Mouse (Mus musculus) neural tube, embryonic 11.5 days (tissue): ENCODE results near the gene Ipmk. TPM values are rescaled to one million over a fixed set of nuclear protein-coding genes. Genes with fewer than 3 reads are reported as not detected.
"Not testable (repeated sequence)": the region's sequence is repeated elsewhere in the genome, so short reads cannot be mapped to it uniquely, and the experiment has no call there.

ENCODE experiments used
- ATAC-seq: fragments of 200-750 bp; cut with Nextera tagmentation; 2 replicates; pipeline ENCODE4 v1.8.0; 2017; ENCODE audit warnings: moderate number of reproducible peaks, mild to moderate bottlenecking, moderate TSS enrichment, moderate library complexity; ENCODE audit not compliant: insufficient read depth, low FRiP score, low TSS enrichment
- DNase-seq: peaks from one replicate; pipeline ENCODE4 v3.0.0-alpha.2; 2015; ENCODE audit warnings: low spot score
- H3K27ac ChIP-seq: fragments of 300-500 bp; sonication (generic); 2 replicates; pipeline ENCODE4 v1.5.1; 2014; ENCODE audit warnings: low read depth, mild to moderate bottlenecking, low read length
- H3K27me3 ChIP-seq: fragments of 300-500 bp; sonication (generic); 2 replicates; pipeline ENCODE4 v1.6.1; 2014; ENCODE audit warnings: mild to moderate bottlenecking, low read length, mixed read lengths; ENCODE audit not compliant: control insufficient read depth, insufficient read depth
- H3K36me3 ChIP-seq: fragments of 300-500 bp; sonication (generic); 2 replicates; pipeline ENCODE4 v1.6.1; 2014; ENCODE audit warnings: mild to moderate bottlenecking, low read length, moderate library complexity, mixed read lengths; ENCODE audit not compliant: control insufficient read depth, insufficient read depth
- H3K4me1 ChIP-seq: fragments of 300-500 bp; sonication (generic); 2 replicates; pipeline ENCODE4 v1.6.1; 2014; ENCODE audit warnings: low read length, mixed read lengths; ENCODE audit not compliant: control insufficient read depth, insufficient read depth
- H3K4me2 ChIP-seq: fragments of 300-500 bp; sonication (generic); 2 replicates; pipeline ENCODE4 v1.6.1; 2014; ENCODE audit warnings: low read depth, mild to moderate bottlenecking, moderate library complexity
- H3K4me3 ChIP-seq: fragments of 300-500 bp; sonication (generic); 2 replicates; pipeline ENCODE4 v1.5.1; 2014; ENCODE audit warnings: low read depth, low read length
- H3K9ac ChIP-seq: fragments of 300-500 bp; sonication (generic); 2 replicates; pipeline ENCODE4 v1.6.1; 2014; ENCODE audit warnings: mild to moderate bottlenecking, low read length
- H3K9me3 ChIP-seq: fragments of 300-500 bp; sonication (generic); 2 replicates; pipeline ENCODE4 v1.6.1; 2016; ENCODE audit warnings: low read length; ENCODE audit not compliant: control insufficient read depth
- WGBS: fragments of 180-500 bp; shearing (Covaris S2); extraction: QIAGEN DNeasy Blood & Tissue Kit; methylation state at CpG from one replicate; pipeline ENCODE4 v1.1.7; 2014; 5-methylcytosine and 5-hydroxymethylcytosine counted together
- polyA plus RNA-seq: library from polyadenylated mRNA; unstranded; fragments of >200 nt; fragmentation: Nextera tagmentation; extraction: Ambion mirVana; gene quantifications from 2 replicates; pipeline ENCODE4 v1.2.1, GENCODE M21; 2014

Gene Ipmk
- polyA plus RNA-seq, 1 experiment from 2014 or later, result 23.6 TPM

GRCm38 (mm10) chr10:71428246-71428864, 80.8 kb downstream of the Ipmk start:
- Histone ChIP-seq H3K4me2 (no peak overlapping the region), H3K27ac (no peak overlapping the region), H3K27me3 (no peaks in the 10 kb centered on the region), H3K36me3 (no peaks in the 10 kb centered on the region), H3K9me3 (peaks cover 4% of the 10 kb centered on the region; the same call in 1 of the 2 replicates), H3K4me1 (no peaks in the 10 kb centered on the region), H3K4me3 (no peak overlapping the region), H3K9ac (no peak overlapping the region)
- ATAC-seq (no peak), DNase-seq (no peak)
- WGBS, result 64% methylated on average over 13 of the region's 13 CpGs

DNA sequence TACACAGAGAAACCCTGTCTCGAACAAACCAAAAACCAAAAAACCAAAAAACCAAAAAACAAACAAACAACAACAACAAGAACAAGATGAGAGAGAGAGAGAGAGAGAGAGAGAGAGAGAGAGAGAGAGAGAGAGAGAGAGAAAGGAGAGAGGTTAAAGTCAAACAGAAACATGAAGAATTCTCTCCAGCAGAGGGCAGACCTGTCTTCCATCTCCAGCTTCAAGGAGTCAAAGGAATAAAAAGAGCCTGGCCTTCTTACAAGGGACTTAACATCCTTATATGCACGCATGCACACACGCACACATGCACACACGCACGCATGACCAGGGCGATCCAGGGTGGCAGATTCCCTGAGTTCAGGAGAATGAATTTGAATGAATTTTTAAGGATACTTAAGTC, 83.1 kb downstream of the Ipmk start:
- no peaks in the 10 kb centered on the region for H3K4me1 ChIP-seq
- 88% methylated on average over 6 of the region's 6 CpGs for WGBS
- no peak for DNase-seq
- no peak overlapping the region for H3K9ac ChIP-seq
- no peaks in the 10 kb centered on the region for H3K27me3 ChIP-seq
- H3K4me3 ChIP-seq, result no peak overlapping the region
- ATAC-seq, result no peak
- H3K9me3 ChIP-seq, result peaks cover 4% of the 10 kb centered on the region; the same call in 1 of the 2 replicates
- H3K4me2 ChIP-seq, result no peak overlapping the region
- no peaks in the 10 kb centered on the region for H3K36me3 ChIP-seq
- H3K27ac ChIP-seq, result no peak overlapping the region

DNA sequence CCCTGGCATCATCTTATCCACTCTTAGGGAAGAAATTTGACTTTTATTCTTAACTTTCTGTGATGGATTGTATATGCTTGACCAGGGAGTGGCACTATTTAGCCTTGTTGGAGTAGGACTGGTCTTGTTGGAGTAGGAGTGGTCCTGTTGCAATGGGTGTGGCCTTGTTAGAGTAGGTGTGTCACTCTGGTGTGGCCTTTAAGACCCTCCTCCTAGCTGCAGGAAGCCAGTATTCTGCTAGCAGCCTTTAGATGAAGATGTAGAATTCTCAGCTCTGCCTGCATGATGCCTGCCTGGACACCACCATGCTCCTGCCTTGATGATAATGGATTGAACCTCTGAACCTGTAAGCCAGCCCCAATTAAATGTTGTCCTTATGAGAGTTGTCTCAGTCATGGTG, 95.5 kb downstream of the Ipmk start:
- no peaks in the 10 kb centered on the region for H3K4me1 ChIP-seq
- H3K36me3 ChIP-seq, result no peaks in the 10 kb centered on the region
- no peak overlapping the region for H3K4me3 ChIP-seq
- no peak for DNase-seq
- H3K9ac ChIP-seq, result no peak overlapping the region
- no peak overlapping the region for H3K27ac ChIP-seq
- no peaks in the 10 kb centered on the region for H3K9me3 ChIP-seq
- H3K4me2 ChIP-seq, result no peak overlapping the region
- no peak for ATAC-seq
- H3K27me3 ChIP-seq, result no peaks in the 10 kb centered on the region

- no peaks in the 10 kb centered on the region for H3K27me3 ChIP-seq
- H3K36me3 ChIP-seq, result no peaks in the 10 kb centered on the region
- no peaks in the 10 kb centered on the region for H3K4me1 ChIP-seq
- no peak for ATAC-seq
- 57% methylated on average over 8 of the region's 8 CpGs for WGBS
- no peak overlapping the region for H3K9ac ChIP-seq
- H3K9me3 ChIP-seq, result no peaks in the 10 kb centered on the region
- H3K4me2 ChIP-seq, result no peak overlapping the region
- no peak overlapping the region for H3K27ac ChIP-seq
- H3K4me3 ChIP-seq, result no peak overlapping the region
- no peak for DNase-seq
Measured at GRCm38 (mm10) chr10:71447661-71448060, 100.1 kb downstream of the Ipmk start.

DNA sequence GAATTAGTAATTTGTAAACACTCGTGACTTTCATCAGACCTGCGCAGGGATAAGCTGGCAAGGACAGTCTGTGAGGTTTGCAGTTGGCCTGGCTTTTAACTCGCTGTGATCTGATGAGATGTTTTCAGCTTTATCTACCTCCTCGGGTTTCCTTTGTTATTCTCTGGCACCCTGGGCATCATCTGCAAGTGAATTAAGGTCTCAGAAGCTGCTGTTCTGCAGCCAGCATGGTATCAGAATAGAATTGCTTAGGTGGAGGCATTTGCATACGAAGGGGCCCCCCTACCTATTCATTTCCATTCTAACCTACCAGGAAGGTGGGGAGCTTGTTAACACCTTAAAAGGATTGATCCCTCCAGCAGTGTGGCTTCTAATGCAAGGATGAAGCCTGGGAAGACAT, 100.7 kb downstream of the Ipmk start:
- Histone ChIP-seq H3K27me3 (no peaks in the 10 kb centered on the region), H3K4me2 (no peak overlapping the region), H3K9ac (no peak overlapping the region), H3K4me1 (no peaks in the 10 kb centered on the region), H3K9me3 (no peaks in the 10 kb centered on the region), H3K36me3 (no peaks in the 10 kb centered on the region), H3K4me3 (no peak overlapping the region), H3K27ac (no peak overlapping the region)
- DNase-seq, result no peak
- 83% methylated on average over 5 of the region's 5 CpGs for WGBS
- no peak for ATAC-seq

DNA sequence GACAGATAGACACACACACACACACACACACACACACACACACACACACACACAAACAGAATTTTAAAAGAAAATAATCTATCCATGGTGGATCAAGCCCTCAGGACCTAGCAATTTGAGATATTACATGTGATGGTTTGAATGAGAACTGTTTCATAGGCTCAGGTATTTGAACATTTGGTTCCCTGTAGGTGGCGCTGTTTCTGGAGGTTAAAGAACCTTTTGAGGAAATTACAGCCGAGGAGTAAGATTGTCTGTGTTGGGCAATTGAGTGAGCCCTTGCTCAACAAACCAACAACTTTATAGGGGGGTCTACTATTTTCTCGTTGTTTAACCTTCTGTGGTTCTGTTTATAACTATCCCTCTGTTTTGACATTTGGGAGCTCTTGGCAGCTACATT, 107.8 kb downstream of the Ipmk start:
- no peaks in the 10 kb centered on the region for H3K36me3 ChIP-seq
- H3K4me3 ChIP-seq, result no peak overlapping the region
- 88% methylated on average over 3 of the region's 3 CpGs for WGBS
- H3K9ac ChIP-seq, result no peak overlapping the region
- no peaks in the 10 kb centered on the region for H3K4me1 ChIP-seq
- no peaks in the 10 kb centered on the region for H3K9me3 ChIP-seq
- DNase-seq (no peak), ATAC-seq (no peak)
- H3K27me3 ChIP-seq, result no peaks in the 10 kb centered on the region
- H3K4me2 ChIP-seq, result no peak overlapping the region
- H3K27ac ChIP-seq, result no peak overlapping the region

DNA sequence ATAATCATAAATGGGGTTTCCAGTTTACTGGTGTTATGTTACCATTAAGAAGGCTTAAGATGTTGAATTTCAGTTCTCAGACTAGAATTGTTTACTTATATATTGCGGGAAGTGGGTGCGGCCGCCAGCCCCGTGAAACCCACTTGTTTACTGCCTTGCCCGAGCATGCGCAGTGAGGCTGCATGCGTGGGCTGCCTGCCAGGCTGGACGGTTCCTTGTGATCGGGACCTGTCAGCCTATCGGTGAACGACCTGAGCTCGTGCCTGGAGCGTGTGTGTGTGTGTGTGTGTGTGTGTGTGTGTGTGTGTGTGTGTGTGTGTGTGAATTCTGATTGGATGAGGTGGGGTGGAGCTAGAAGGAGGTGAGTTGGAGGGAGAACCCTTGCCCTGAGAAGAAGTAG, 114.8 kb downstream of the Ipmk start:
- H3K27ac ChIP-seq, DNase-seq, H3K4me1 ChIP-seq, H3K4me3 ChIP-seq, H3K9me3 ChIP-seq, ATAC-seq, H3K27me3 ChIP-seq, H3K36me3 ChIP-seq, H3K9ac ChIP-seq, H3K4me2 ChIP-seq: not testable (repeated sequence)
- 96% methylated on average over 13 of the region's 13 CpGs for WGBS

DNA sequence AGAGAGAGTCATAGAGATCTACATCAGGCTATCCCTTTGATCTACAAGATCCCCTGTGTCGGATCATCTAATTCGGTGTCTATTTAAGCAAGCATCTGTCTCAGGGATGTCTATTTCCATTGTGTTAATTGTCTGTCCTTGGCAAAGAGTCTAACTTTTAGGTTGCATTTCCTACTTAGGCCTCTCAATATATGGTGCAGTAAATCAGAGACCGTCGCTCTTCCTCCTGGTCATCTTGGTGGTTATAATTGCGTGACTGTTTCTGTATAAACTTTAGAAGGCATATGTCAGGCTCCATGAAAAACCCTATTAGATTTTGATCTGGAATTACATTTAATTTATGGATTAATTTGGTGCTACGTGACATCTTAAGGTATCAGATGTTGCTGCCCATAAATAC, 116.9 kb downstream of the Ipmk start:
- Histone ChIP-seq H3K4me2 (no peak overlapping the region), H3K9ac (no peak overlapping the region), H3K9me3 (no peaks in the 10 kb centered on the region), H3K27me3 (no peaks in the 10 kb centered on the region), H3K27ac (no peak overlapping the region), H3K4me3 (no peak overlapping the region), H3K36me3 (no peaks in the 10 kb centered on the region), H3K4me1 (no peaks in the 10 kb centered on the region)
- DNase-seq (no peak), ATAC-seq (no peak)
- WGBS, result 95% methylated on average over 6 of the region's 6 CpGs

DNA sequence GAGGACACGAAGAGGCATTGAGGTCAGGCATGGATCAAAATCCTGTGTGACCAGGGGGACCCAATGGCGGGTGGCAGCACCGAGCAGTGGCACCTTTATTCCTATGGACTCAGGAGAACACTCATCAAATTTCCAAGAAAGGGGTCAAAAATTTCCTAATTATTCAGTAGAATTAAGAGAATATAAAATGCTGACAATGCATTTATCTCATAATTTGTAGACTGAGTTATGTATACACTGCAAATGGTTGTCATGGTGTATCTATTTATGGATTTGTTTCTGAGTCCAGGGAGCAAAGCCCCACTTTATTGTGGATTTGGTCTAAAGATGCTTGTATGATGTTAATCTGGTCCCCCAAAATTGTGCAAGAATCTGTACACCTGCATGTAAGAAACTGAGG, 120.8 kb downstream of the Ipmk start:
- H3K4me2 ChIP-seq, result no peak overlapping the region
- H3K27me3 ChIP-seq, result no peaks in the 10 kb centered on the region
- WGBS, result 93% methylated on average over 3 of the region's 3 CpGs
- no peaks in the 10 kb centered on the region for H3K9me3 ChIP-seq
- H3K4me1 ChIP-seq, result no peaks in the 10 kb centered on the region
- H3K4me3 ChIP-seq, result no peak overlapping the region
- no peak for DNase-seq
- no peaks in the 10 kb centered on the region for H3K36me3 ChIP-seq
- H3K27ac ChIP-seq, result no peak overlapping the region
- no peak for ATAC-seq
- H3K9ac ChIP-seq, result no peak overlapping the region
